Mouse (Mus musculus) 3T3-L1 (cell line): ENCODE measurements around the gene Mex3b.

Experiments
- DNase-seq: peaks from one replicate; pipeline ENCODE4 v3.0.0-alpha.2; 2015; ENCODE audit warnings: low read depth, low spot score

Mex3b gene

DNA sequence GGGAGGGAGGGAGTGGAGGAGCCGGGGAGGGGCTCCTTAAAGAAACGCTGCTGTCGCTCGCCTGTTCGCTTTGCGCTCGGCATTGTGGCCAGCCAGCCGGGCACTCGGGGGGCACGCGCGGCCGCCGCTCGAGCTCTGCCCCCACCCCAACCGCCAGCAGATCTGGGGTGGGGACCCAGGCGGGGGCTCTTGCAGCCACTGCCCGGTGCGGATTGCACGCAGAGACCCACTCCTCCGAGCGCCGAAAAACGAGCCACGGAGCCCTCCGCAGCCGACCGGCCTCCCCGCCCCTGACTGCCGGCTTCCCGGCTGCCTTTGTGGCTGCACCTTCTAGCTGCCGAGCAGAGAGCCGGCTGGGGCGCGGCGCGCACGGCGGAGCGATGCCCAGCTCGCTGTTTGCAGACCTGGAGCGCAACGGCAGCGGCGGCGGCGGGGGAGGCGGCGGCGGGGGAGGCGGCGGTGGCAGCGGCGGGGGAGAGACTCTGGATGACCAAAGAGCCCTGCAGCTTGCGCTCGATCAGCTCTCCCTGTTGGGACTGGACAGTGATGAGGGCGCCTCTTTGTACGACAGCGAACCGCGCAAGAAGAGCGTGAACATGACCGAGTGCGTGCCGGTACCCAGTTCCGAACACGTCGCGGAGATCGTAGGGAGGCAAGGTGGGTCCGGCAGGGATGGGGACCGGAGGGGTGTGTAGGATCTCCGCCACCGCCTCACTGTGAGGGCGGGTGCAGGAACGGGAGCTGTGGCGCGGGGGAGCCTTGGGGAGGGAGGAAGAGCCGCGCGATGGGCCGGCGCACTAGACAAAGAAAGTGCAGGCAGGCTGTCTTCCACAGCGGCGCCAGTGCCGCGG, at the start of gene Mex3b:
Mex3b (plus strand) TSS at position 63 of the 851 bp plus-strand sequence.
- peak; percentile 50 for DNase-seq

GRCm38 (mm10) chr7:82819541-82819940, 47.6 kb upstream of the Mex3b start:
- no peak for DNase-seq

DNA sequence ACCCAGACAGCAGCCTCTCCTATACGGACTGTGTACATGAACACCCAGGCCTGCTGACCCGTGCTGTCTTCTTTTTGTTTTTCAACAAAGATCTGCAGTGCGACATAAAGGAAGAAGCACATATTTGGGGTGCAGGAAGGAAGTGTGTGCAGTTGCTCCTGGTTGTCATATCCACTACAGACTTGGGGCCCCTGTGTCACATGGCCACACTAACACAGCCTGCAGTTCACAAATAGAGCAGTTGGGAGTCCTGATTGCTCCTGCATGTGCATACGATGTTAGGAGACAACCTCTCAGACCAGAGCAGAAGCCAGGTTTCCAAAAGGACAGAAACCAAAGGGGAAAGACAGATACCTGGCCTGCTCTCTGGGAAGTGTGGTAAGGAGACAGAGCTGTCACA, 46.5 kb upstream of the Mex3b start:
- DNase-seq: no peak

DNA sequence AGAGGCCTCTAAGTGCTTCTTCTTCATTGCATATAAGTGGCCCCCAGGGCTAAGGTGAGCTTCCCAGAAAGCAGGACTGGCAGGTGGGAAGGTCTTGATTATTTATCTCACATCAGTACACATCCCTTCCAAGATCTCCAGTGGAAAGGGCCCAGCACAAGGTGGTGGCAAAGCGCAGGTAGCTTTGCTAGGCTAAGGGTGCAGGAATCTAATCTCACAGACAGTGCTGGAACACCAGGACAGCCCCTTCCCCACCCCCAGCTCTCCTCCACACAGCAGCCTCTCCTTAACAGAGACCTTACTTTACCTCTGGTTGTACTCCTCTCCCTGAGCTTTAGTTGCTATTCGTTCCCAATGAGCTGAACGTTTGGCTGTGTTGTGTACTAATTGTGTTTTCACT, 45.6 kb upstream of the Mex3b start:
- no peak for DNase-seq

GRCm38 (mm10) chr7:82822528-82822927, 44.6 kb upstream of the Mex3b start:
- DNase-seq: peak; percentile 75

DNA sequence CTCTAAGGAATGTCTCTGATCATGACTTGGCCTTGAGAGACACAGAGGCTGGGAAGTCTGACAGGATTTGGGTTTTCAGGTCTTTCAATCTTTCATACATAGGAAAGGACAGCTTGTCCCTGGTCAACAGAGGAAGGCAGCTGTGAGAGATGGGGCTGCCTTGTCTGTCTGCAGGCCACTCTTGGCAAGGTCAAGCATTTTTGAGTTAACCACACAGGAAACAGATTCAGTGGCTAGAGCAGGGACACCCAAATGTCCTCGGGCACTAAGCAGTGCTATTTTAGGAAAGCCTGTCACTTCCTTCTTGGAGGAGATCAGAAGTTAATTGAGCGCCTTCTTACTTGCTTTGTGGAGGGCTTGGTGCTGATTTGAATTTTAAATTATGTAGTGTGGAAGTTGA, 38.9 kb upstream of the Mex3b start:
- peak; percentile 75 for DNase-seq

DNA sequence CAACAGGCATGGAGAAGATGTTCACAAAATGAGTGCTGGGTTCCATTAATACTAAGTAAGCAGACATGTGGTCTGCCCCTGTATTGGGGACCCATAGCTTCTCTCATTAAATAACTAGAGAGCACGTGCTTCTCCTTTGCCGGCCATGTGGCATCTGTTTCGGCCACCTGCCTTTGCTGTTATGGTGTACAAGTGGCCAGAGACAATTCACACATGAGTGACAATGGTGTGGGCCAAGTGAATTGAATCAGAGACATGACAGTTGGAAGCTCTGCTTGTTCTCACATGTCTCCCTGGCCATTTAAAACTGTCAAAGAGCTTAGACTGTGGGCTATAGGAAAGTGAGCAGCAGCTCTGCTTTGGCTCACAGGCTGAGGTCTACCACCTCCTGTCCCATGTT, 37.6 kb upstream of the Mex3b start:
- no peak for DNase-seq

DNA sequence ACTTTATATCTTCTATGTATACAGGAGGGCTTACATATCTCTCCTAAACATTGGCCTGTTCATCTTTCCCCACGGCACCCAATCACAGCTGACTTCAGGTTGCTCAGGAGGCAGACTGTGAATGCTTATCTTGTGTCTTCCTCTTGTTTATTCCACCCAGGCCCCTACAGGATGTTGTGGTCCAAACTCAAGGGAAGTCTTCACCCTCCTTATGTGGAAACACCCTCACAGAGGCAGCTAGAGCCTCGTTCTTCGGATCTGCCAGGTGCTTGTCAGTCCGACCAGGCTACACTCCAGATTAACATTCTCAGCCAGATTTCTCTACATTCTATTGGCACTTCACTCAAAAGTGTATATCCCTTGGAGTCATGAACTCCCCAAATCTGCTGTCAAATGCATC, 32.7 kb upstream of the Mex3b start:
- no peak for DNase-seq

GRCm38 (mm10) chr7:82838414-82838813, 28.7 kb upstream of the Mex3b start:
- DNase-seq: no peak

- DNase-seq: peak; percentile 60
Observed at GRCm38 (mm10) chr7:82838965-82839675, 28.0 kb upstream of the Mex3b start.

GRCm38 (mm10) chr7:82842222-82842920, 24.8 kb upstream of the Mex3b start:
- DNase-seq: no peak

DNA sequence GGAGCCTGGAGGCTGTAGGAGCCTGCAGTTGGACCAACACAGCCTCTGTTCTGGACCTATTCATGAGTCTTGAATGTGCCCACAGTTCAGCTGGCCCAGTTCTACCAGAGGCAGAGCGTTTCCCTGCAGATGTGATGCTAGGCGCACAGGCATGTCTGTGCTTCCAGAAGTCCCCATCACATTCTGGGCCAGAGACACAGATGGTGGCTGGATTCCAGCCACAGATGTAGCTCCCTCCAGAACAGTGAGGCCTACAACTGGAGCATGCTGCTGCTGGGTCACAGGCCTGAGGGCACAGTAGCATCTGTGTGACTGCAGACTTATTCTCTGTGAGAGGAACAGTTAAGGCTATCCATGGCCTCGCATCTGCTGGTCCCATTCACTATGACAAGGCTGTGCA, 16.4 kb upstream of the Mex3b start:
- DNase-seq: no peak

DNA sequence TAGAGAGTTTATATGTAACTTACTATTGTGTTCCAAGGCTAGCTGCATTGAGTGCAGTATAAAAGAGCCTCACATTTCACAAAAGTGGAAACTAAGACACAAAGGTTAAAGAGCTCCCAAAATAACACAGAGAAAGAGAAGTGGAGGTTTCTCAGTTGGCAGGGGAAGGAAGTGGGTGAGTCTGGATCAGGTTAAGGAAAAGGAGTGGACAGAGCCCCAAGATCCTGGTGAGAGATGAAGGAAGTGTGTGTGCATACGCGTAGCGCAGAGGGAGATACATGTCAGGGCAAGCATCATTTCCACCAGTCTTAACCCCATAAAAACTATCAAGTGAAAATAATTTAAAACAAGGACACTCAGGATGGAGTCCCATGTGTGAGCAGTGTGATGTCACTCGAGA, 15.5 kb upstream of the Mex3b start:
- DNase-seq: no peak

GRCm38 (mm10) chr7:82854195-82854766, 12.9 kb upstream of the Mex3b start:
- DNase-seq: no peak

- DNase-seq: peak; percentile 46
Observed at GRCm38 (mm10) chr7:82858611-82859010, 8.5 kb upstream of the Mex3b start.

- DNase-seq: no peak
Observed at GRCm38 (mm10) chr7:82860626-82861025, 6.5 kb upstream of the Mex3b start.

DNA sequence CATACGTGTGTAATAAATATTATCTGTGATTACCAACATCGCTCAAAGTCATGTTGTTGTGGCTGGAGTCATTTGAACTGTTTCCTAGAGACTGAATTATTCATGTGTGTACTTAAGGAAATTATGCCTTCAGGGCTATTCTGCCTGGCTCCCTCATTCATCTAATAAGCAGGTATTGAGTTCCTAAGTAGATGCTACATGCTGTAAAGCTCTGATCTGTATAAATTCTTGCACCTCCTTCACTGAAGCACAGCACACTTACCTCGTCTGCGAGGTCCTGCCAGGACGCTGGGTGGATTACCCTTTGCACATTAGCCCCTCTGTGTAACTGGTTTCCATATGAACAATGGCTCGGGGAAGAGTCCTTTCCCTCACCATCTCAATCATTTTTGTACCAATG, 3.8 kb upstream of the Mex3b start:
- DNase-seq: no peak

GRCm38 (mm10) chr7:82864260-82864990, 2.7 kb upstream of the Mex3b start:
- DNase-seq: no peak

GRCm38 (mm10) chr7:82864991-82865771, 2.0 kb upstream of the Mex3b start:
- DNase-seq: peak; percentile 22

- peak; percentile 93 for DNase-seq
Observed at GRCm38 (mm10) chr7:82865834-82866485, 1.2 kb upstream of the Mex3b start.
